Mouse (Mus musculus): ENCODE results near the gene Defb20. TPM values are rescaled to one million over a fixed set of nuclear protein-coding genes. Genes with fewer than 3 reads are reported as not detected.
"Not testable (repeated sequence)": the region's sequence is repeated elsewhere in the genome, so short reads cannot be mapped to it uniquely, and the experiment has no call there.

The Defb20 gene
- not detected in 2 replicates for polyA plus RNA-seq (2012; ENCODE audit: insufficient read depth, insufficient read length, missing spikeins)

DNA sequence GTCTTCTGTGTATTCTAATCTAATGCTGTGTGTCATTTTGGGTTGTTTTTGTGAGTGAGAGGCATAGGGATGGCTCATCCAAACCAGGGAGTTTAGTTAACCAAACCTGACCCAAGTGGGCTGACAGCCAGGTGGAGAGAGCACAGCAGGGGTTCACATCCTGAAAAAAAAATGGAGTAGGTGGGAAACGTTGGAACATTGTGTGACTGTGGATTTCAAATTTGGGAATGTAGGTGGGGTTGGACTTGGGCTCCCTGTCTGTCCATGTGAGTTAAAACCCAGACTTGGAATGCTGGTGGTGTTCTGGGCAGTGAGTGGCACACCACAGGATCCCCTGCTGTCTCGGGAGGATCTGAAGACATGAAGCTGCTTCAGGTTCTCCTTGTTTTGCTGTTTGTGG is at the start of gene Defb20:
Gene Defb20 (plus strand): TSS at position 301 of the 400 bp plus-strand sequence.
- H3K4me3 ChIP-seq (ENCODE audit: insufficient read depth, low read depth, low read length) = no peak within 1 kb of the TSS
- H3K4me1 ChIP-seq (ENCODE audit: control insufficient read depth, insufficient read depth, insufficient read length, low read length) = no peaks in the 10 kb centered on the region
- no peak within 1 kb of the TSS for H3K27ac ChIP-seq (replicated peaks; ENCODE audit: low read depth, low read length)

DNA sequence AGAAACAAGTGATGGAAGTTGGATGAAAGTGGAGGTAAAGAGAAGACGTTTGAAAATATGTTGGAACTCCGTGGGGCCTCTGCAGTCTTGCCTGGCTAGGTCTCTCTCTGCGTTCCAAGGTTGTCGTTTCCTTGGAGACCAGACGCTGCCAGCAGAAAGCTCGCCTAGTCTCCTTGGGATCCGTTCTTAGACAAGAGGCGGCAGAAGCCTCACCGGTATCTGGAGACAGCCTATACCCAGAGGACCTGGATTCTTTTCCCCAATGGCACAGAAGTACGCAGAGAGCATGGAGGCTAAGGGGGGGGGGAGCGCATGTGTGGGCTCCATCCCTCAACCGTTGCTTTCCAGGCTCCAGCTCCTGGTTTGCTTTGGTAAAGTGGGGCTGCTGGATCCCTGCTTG is 49.4 kb upstream of the Defb20 start:
- no peak overlapping the region for H3K4me3 ChIP-seq (ENCODE audit: insufficient read depth, low read depth, low read length)
- no peaks in the 10 kb centered on the region for H3K4me1 ChIP-seq (ENCODE audit: control insufficient read depth, insufficient read depth, insufficient read length, low read length)
- H3K27ac ChIP-seq (replicated peaks; ENCODE audit: low read depth, low read length) = no peak overlapping the region

GRCm38 (mm10) chr2:152428481-152428880 is 48.4 kb upstream of the Defb20 start:
- H3K4me3 ChIP-seq (ENCODE audit: insufficient read depth, low read depth, low read length); H3K27ac ChIP-seq (replicated peaks; ENCODE audit: low read depth, low read length); H3K4me1 ChIP-seq (ENCODE audit: control insufficient read depth, insufficient read depth, insufficient read length, low read length): not testable (repeated sequence)

DNA sequence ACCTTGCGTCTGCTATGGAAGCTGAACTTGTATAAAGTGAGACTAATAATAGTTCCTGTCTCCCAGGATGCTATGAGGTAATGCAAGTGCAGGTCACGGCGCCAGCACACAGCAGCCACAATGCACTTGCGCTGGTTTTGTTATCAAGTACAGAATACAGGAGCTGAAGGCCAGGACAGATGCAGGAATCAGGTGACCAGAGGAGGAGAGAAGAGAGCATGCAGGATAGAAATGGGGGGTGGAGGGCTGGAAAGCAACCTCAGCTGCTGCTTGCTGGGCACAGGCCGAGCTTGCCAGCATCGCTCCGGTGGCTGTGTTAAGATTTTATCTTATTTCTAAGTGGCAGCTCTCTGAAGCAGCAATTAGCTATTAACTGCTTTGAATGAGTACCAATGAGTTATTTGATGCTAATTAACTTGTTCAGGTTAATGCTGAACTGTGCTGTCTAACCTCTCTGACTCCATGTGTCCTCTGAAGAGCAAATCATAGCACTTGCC is 40.4 kb upstream of the Defb20 start:
- H3K27ac ChIP-seq (replicated peaks; ENCODE audit: low read depth, low read length) = no peak overlapping the region; the same call in 1 of the 2 replicates
- no peaks in the 10 kb centered on the region for H3K4me1 ChIP-seq (ENCODE audit: control insufficient read depth, insufficient read depth, insufficient read length, low read length)
- H3K4me3 ChIP-seq (ENCODE audit: insufficient read depth, low read depth, low read length) = no peak overlapping the region

GRCm38 (mm10) chr2:152436983-152437860 is 39.6 kb upstream of the Defb20 start:
- H3K27ac ChIP-seq (replicated peaks; ENCODE audit: low read depth, low read length) = no peak overlapping the region
- H3K4me3 ChIP-seq (ENCODE audit: insufficient read depth, low read depth, low read length) = peak overlapping the region; percentile 32

DNA sequence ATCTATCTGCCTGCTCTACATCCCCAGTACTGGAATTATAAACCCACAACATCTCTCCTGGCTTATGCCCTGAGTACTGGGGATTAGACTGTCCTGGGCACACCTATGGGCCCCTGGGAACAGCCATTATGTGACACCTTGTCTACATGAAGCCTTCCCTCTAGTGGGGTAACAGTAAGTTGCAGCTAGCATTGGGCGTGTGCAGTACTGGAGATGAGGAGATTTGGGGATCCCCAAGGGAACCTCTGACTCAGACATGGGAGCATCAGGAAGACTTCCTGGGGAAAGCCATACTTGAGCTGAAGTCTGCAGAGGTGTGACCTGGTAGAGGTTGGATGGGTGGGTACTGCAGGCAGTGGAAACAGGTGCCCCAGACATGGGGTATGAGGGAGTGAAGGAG is 37.9 kb upstream of the Defb20 start:
- Histone ChIP-seq H3K4me1 (ENCODE audit: control insufficient read depth, insufficient read depth, insufficient read length, low read length) (no peaks in the 10 kb centered on the region), H3K27ac (replicated peaks; ENCODE audit: low read depth, low read length) (no peak overlapping the region), H3K4me3 (ENCODE audit: insufficient read depth, low read depth, low read length) (no peak overlapping the region)

More at GRCm38 (mm10) chr2:152436983-152437860, 39.6 kb upstream of the Defb20 start:
- H3K4me1 ChIP-seq (ENCODE audit: control insufficient read depth, insufficient read depth, insufficient read length, low read length) = no peaks in the 10 kb centered on the region

DNA sequence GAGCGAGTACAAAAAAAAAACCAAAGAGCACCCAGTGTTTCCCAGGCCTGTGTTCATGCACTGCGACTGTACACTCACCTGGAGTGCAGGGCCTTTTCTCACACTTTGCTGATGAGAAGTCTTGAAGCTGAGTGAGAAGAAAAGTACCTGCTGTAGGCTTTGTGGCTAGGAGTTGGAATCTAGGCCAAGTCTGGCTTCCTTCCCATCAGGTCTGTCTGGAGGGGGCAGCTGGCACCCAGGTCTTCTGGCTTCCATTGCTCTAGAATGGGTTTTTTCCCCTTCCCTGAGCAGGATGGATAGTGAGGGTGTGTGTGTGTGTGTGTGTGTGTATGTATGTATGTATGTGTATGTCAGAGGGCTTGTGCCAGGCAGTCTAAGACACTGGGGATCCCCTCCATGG is 37.0 kb upstream of the Defb20 start:
- no peak overlapping the region for H3K4me3 ChIP-seq (ENCODE audit: insufficient read depth, low read depth, low read length)
- no peaks in the 10 kb centered on the region for H3K4me1 ChIP-seq (ENCODE audit: control insufficient read depth, insufficient read depth, insufficient read length, low read length)

DNA sequence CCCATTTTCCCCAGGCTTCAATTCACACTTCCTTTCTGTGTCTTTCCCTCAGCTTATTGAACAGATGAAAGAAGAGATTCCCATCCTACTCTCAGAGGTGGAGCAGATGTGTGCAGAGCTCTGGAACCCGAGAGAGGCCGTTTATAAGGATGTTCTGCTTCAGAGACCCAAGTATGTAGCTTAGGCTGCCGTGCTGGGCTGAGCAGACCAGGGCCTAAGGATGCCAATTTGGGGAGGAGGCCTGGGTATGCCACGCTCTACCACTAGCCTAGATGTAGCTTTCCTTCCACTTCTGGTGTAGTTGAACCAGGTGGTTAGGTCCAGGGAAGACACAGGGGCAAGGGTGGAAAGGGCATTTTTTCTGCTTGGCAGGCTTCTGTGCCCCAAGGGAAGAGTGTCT is 34.5 kb upstream of the Defb20 start:
- Histone ChIP-seq H3K4me1 (ENCODE audit: control insufficient read depth, insufficient read depth, insufficient read length, low read length) (no peaks in the 10 kb centered on the region), H3K4me3 (ENCODE audit: insufficient read depth, low read depth, low read length) (no peak overlapping the region), H3K27ac (replicated peaks; ENCODE audit: low read depth, low read length) (no peak overlapping the region)

More for the DNA sequence above, 37.0 kb upstream of the Defb20 start:
- no peak overlapping the region for H3K27ac ChIP-seq (replicated peaks; ENCODE audit: low read depth, low read length)

DNA sequence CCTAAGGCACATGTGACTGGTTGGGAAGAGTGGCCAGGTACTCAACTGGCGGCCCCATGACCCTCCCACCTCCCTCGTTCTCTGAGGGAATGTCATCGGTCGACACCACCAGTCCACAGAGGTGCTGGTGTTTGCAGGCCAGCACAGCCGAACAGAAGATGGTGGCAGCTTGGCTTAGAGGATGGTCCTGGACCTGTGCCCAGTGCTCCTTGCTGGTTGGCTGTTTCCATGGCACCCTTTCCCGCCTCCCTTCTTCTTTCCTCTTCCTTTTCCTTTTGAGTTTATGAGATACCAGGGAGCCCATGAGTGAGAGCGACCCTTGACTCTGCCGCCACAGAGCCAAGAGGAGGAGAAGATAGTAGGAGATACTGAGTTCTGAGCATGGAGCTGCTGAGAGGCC is 33.6 kb upstream of the Defb20 start:
- Histone ChIP-seq H3K27ac (replicated peaks; ENCODE audit: low read depth, low read length) (no peak overlapping the region), H3K4me3 (ENCODE audit: insufficient read depth, low read depth, low read length) (no peak overlapping the region), H3K4me1 (ENCODE audit: control insufficient read depth, insufficient read depth, insufficient read length, low read length) (no peaks in the 10 kb centered on the region)

GRCm38 (mm10) chr2:152446642-152447041 is 30.2 kb upstream of the Defb20 start:
- Histone ChIP-seq H3K4me1 (ENCODE audit: control insufficient read depth, insufficient read depth, insufficient read length, low read length) (no peaks in the 10 kb centered on the region), H3K4me3 (ENCODE audit: insufficient read depth, low read depth, low read length) (no peak overlapping the region), H3K27ac (replicated peaks; ENCODE audit: low read depth, low read length) (no peak overlapping the region)

DNA sequence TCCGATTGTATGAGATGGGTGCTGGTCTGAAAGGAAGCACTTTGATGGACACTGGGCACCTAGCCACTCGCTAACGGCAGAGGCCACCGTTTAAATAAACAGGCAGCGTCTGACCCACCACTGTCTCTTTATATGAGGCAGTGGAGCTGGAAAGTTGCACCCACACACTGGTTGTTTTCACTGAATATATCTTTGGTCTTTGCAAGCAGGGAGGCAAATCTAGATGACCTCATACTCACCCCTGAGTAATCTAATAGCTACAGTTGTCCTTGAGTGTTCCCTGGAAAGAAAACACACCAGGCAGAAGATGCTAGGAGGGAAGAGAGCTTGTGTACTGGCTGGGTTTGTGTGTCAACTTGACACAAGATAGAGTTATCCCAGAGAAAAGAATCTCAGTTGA is 29.4 kb upstream of the Defb20 start:
- no peak overlapping the region for H3K4me3 ChIP-seq (ENCODE audit: insufficient read depth, low read depth, low read length)
- no peak overlapping the region for H3K27ac ChIP-seq (replicated peaks; ENCODE audit: low read depth, low read length)
- H3K4me1 ChIP-seq (ENCODE audit: control insufficient read depth, insufficient read depth, insufficient read length, low read length) = no peaks in the 10 kb centered on the region

- Histone ChIP-seq H3K4me3 (ENCODE audit: insufficient read depth, low read depth, low read length) (no peak overlapping the region), H3K27ac (replicated peaks; ENCODE audit: low read depth, low read length) (no peak overlapping the region), H3K4me1 (ENCODE audit: control insufficient read depth, insufficient read depth, insufficient read length, low read length) (no peaks in the 10 kb centered on the region)
Observed at GRCm38 (mm10) chr2:152450241-152450640, 26.6 kb upstream of the Defb20 start.

DNA sequence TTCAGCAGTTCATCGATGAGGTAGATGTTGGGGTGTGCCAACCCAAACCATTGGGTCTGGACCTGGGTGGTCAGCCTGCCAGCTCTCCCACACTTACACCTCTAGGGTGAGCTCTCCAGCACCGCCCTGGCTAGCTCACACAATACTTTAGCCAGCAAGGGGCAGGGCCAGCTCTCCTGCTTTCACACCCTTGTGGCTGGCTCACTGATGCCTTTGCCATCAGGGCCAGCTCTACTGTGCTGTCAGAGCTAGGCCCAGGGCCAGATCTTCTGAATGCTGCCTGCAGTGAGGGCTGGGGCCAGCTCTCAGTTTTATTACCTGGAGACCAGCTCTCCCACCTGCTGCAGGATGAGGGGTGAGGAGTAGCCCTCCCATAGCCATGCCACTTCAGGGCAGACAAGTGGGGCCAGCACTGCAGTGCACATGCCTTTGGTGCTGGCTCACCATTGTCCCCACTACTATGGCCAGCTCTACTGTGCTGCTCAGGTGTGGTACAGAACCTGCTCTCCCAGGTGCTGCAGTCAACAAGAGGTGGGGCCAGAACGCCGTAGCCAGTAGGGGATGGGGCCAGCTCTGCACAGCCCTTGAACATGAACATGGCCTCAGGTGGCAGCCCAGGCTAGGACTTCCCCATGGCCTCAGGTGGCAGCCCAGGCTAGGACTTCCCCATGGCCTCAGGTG is 24.6 kb upstream of the Defb20 start:
- H3K27ac ChIP-seq (replicated peaks; ENCODE audit: low read depth, low read length) = no peak overlapping the region
- H3K4me1 ChIP-seq (ENCODE audit: control insufficient read depth, insufficient read depth, insufficient read length, low read length) = no peaks in the 10 kb centered on the region
- H3K4me3 ChIP-seq (ENCODE audit: insufficient read depth, low read depth, low read length) = no peak overlapping the region

- no peaks in the 10 kb centered on the region for H3K4me1 ChIP-seq (ENCODE audit: control insufficient read depth, insufficient read depth, insufficient read length, low read length)
- no peak overlapping the region for H3K4me3 ChIP-seq (ENCODE audit: insufficient read depth, low read depth, low read length)
- no peak overlapping the region for H3K27ac ChIP-seq (replicated peaks; ENCODE audit: low read depth, low read length)
Observed at GRCm38 (mm10) chr2:152459241-152459640, 17.6 kb upstream of the Defb20 start.

GRCm38 (mm10) chr2:152464570-152465150 is 12.2 kb upstream of the Defb20 start, which contains the start of gene Defb23:
Defb23 (minus strand) TSS chr2:152464620.
- no peaks in the 10 kb centered on the region for H3K4me1 ChIP-seq (ENCODE audit: control insufficient read depth, insufficient read depth, insufficient read length, low read length)
- H3K27ac ChIP-seq (replicated peaks; ENCODE audit: low read depth, low read length) = no peak within 1 kb of the TSS

More at GRCm38 (mm10) chr2:152464570-152465150, 12.2 kb upstream of the Defb20 start, which contains the start of gene Defb23:
- H3K4me3 ChIP-seq (ENCODE audit: insufficient read depth, low read depth, low read length) = no peak within 1 kb of the TSS
